Mouse (Mus musculus): Measurements from ENCODE around the gene Spib.

The Spib gene

GRCm38 (mm10) chr7:44487936-44488335 is 43.9 kb downstream of the Spib start:
- no peak for DNase-seq (ENCODE audit: low spot score in 2 of 2)

GRCm38 (mm10) chr7:44486927-44487575 is 44.8 kb downstream of the Spib start:
- no peak for DNase-seq (ENCODE audit: low spot score in 2 of 2)

DNA sequence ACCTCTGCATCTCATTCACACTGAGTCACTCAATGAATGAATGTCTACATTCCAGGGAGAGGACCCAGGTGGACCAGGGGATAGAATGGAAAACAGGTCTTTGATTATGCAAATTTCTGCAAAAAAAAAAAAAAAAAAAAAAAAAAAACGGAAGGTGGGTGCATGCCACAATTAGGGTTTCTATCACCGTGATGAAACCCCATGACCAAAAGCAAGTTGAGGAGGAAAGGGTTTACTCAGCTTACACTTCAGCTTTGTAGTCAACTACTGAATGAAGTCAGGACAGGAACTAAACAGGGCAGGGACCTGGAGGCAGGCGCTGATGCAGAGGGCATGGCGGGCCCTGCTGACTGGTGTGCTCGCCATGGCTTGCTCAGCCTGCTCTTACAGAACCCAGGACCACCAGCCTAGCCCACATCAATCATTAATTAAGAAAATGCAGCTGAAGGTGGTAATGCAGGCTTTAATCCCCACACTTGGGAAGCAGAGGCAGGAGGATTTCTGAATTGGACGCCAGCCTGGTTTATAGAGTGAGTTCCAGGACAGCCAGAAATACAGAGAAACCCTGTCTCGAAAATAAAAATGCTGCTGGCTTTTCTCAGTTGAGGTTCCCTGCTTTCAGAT is 46.2 kb downstream of the Spib start:
- no peak for DNase-seq (ENCODE audit: low spot score in 2 of 2)

- peak; percentile 80 to 87 for DNase-seq (ENCODE audit: low spot score in 2 of 2)
These were observed 46.9 kb downstream of the Spib start for GRCm38 (mm10) chr7:44484841-44485571.

- no peak for DNase-seq (ENCODE audit: low spot score in 2 of 2)
These were observed 47.8 kb downstream of the Spib start for GRCm38 (mm10) chr7:44484109-44484508.

GRCm38 (mm10) chr7:44482836-44483435 is 48.9 kb downstream of the Spib start:
- DNase-seq (ENCODE audit: low spot score in 2 of 2): no peak
